Mouse (Mus musculus): ENCODE measurements at regions not wholly inside any gene's neighbourhood (a gene's known extent, or its start where the extent isn't known, plus 50 kb on each side); places are given as distances from the start of the nearest gene placed in this dataset.
"Not testable (repeated sequence)": the region's sequence is repeated elsewhere in the genome, so short reads cannot be mapped to it uniquely, and the experiment has no call there.

GRCm38 (mm10) chr19:35826074-35826473 lies 231.2 kb downstream of the Htr7 start:
- Histone ChIP-seq H3K4me1 (ENCODE audit: control insufficient read depth, insufficient read depth, low read length) (no peaks in the 10 kb centered on the region), H3K9me3 (ENCODE audit: control insufficient read depth, low read length) (no peaks in the 10 kb centered on the region), H3K27me3 (ENCODE audit: control insufficient read depth, insufficient read depth, low read length) (no peaks in the 10 kb centered on the region), H3K27ac (ENCODE audit: low read depth, low read length) (no peak overlapping the region), H3K9ac (ENCODE audit: low read depth, low read length) (no peak overlapping the region), H3K4me2 (replicated peaks; ENCODE audit: low read depth, low read length) (no peak overlapping the region), H3K4me3 (ENCODE audit: low read length) (no peak overlapping the region), H3K36me3 (ENCODE audit: control insufficient read depth, insufficient read depth, low read length) (no peaks in the 10 kb centered on the region)
- 73% methylated on average over 2 of the region's 2 CpGs for WGBS
- ATAC-seq (ENCODE audit: low FRiP score, low TSS enrichment): no peak

- 87% methylated on average over 1 of the region's 1 CpGs for WGBS
- H3K4me2 ChIP-seq (replicated peaks; ENCODE audit: low read depth, low read length): no peak overlapping the region
- H3K27me3 ChIP-seq (ENCODE audit: control insufficient read depth, insufficient read depth, low read length): no peaks in the 10 kb centered on the region
- no peaks in the 10 kb centered on the region for H3K9me3 ChIP-seq (ENCODE audit: control insufficient read depth, low read length)
- no peak overlapping the region for H3K27ac ChIP-seq (ENCODE audit: low read depth, low read length)
- ATAC-seq (ENCODE audit: low FRiP score, low TSS enrichment): no peak
- H3K4me1 ChIP-seq (ENCODE audit: control insufficient read depth, insufficient read depth, low read length): no peaks in the 10 kb centered on the region
- no peak overlapping the region for H3K4me3 ChIP-seq (ENCODE audit: low read length)
- H3K36me3 ChIP-seq (ENCODE audit: control insufficient read depth, insufficient read depth, low read length): no peaks in the 10 kb centered on the region
- no peak overlapping the region for H3K9ac ChIP-seq (ENCODE audit: low read depth, low read length)
Measured at GRCm38 (mm10) chr19:35819626-35820025, 237.7 kb downstream of the Htr7 start.

DNA sequence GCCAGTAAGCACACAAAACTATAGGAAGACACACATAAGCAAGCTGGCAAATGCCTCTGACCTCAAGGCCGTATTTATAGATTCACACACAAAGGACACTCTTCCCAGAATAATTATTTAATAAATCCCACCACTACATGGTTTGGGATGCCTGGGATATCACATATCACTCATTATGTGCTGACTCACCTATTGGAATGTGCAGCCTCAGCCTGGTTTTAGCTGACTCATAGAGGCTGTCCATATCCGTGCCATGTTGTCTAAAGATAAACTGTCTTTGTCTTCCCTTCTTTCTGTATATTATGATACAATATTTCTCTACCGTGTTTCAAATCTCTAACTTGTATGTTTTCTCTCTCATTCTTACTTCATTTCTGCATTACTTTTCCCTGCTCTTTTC lies 262.6 kb downstream of the Htr7 start:
- Histone ChIP-seq H3K9ac (ENCODE audit: low read depth, low read length) (no peak overlapping the region), H3K27me3 (ENCODE audit: control insufficient read depth, insufficient read depth, low read length) (no peaks in the 10 kb centered on the region), H3K27ac (ENCODE audit: low read depth, low read length) (no peak overlapping the region), H3K4me2 (replicated peaks; ENCODE audit: low read depth, low read length) (no peak overlapping the region), H3K9me3 (ENCODE audit: control insufficient read depth, low read length) (no peaks in the 10 kb centered on the region), H3K4me1 (ENCODE audit: control insufficient read depth, insufficient read depth, low read length) (no peaks in the 10 kb centered on the region), H3K36me3 (ENCODE audit: control insufficient read depth, insufficient read depth, low read length) (no peaks in the 10 kb centered on the region), H3K4me3 (ENCODE audit: low read length) (no peak overlapping the region)
- no peak for ATAC-seq (ENCODE audit: low FRiP score, low TSS enrichment)
- WGBS: 83% methylated on average over 3 of the region's 3 CpGs

DNA sequence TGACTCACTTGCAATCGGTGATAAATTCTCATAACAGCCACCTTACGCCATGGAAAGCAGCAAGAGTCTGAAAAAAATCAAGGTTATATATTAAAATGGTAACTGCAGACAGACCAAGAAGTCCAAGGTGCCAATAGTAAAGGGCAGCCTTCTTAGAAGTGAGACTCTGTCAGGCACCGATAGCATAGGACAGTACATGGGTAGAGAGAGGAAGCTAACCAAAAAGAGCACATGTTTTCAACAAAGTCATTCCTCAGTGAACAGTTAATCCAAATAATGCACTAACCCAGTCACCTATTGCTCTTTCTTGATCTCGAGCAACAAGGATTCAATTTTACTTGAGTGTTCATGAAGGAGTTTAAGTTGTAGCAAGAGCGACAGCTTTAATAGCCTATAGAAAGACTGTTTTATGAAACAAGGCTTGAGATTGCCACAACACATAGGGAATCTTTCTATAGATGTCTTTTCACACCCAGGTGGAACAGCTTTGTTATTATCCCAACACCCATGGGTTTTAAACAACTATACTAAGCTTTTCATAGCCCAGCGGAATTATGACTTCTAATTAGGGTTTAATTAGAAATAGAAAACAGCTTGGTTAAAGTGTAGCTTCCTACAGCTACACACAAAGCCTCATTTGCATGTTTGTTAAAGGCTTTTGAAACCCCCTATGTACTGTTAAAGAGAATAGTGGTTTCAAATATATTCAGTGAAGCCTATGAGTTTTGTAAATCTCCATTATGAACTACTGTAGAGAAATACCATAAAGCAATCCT lies 269.9 kb downstream of the Htr7 start:
- WGBS: 93% methylated on average over 6 of the region's 6 CpGs
- Histone ChIP-seq H3K9me3 (ENCODE audit: control insufficient read depth, low read length) (no peaks in the 10 kb centered on the region), H3K4me2 (replicated peaks; ENCODE audit: low read depth, low read length) (no peak overlapping the region), H3K4me1 (ENCODE audit: control insufficient read depth, insufficient read depth, low read length) (no peaks in the 10 kb centered on the region), H3K36me3 (ENCODE audit: control insufficient read depth, insufficient read depth, low read length) (no peaks in the 10 kb centered on the region), H3K4me3 (ENCODE audit: low read length) (no peak overlapping the region), H3K27ac (ENCODE audit: low read depth, low read length) (no peak overlapping the region), H3K9ac (ENCODE audit: low read depth, low read length) (no peak overlapping the region), H3K27me3 (ENCODE audit: control insufficient read depth, insufficient read depth, low read length) (no peaks in the 10 kb centered on the region)
- no peak for ATAC-seq (ENCODE audit: low FRiP score, low TSS enrichment)

DNA sequence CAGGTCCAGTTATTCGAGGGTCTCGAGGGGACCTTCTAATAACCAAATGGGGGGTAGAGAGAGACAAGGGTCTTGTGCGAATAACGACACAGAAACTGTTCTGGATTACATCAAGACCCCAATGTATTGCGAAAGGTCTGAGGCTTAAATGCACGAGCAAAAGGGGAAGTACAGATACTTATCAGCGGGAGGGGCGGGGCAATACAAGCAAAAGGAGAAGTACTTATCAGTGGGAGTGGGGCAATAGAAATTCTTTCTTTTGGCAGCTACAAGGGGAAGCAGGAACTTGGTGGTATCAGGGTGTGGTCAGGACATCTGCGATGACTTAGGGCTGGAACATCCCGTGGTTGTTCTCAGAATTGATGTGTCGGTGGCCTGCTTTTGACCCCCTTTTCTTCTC lies 295.6 kb downstream of the Htr7 start:
- 84% methylated on average over 11 of the region's 11 CpGs for WGBS

GRCm38 (mm10) chr19:35759701-35760100 lies 297.6 kb downstream of the Htr7 start:
- H3K27me3 ChIP-seq (ENCODE audit: control insufficient read depth, insufficient read depth, low read length): no peaks in the 10 kb centered on the region
- H3K27ac ChIP-seq (ENCODE audit: low read depth, low read length): no peak overlapping the region
- no peak overlapping the region for H3K4me3 ChIP-seq (ENCODE audit: low read length)
- H3K9me3 ChIP-seq (ENCODE audit: control insufficient read depth, low read length): no peaks in the 10 kb centered on the region
- ATAC-seq (ENCODE audit: low FRiP score, low TSS enrichment): no peak
- 80% methylated on average over 3 of the region's 3 CpGs for WGBS
- H3K4me2 ChIP-seq (replicated peaks; ENCODE audit: low read depth, low read length): no peak overlapping the region
- H3K9ac ChIP-seq (ENCODE audit: low read depth, low read length): no peak overlapping the region
- no peaks in the 10 kb centered on the region for H3K4me1 ChIP-seq (ENCODE audit: control insufficient read depth, insufficient read depth, low read length)
- no peaks in the 10 kb centered on the region for H3K36me3 ChIP-seq (ENCODE audit: control insufficient read depth, insufficient read depth, low read length)

More for the DNA sequence above, 295.6 kb downstream of the Htr7 start:
- not testable (repeated sequence) for ATAC-seq (ENCODE audit: low FRiP score, low TSS enrichment); H3K27ac ChIP-seq (ENCODE audit: low read depth, low read length); H3K27me3 ChIP-seq (ENCODE audit: control insufficient read depth, insufficient read depth, low read length); H3K9me3 ChIP-seq (ENCODE audit: control insufficient read depth, low read length); H3K36me3 ChIP-seq (ENCODE audit: control insufficient read depth, insufficient read depth, low read length); H3K9ac ChIP-seq (ENCODE audit: low read depth, low read length); H3K4me3 ChIP-seq (ENCODE audit: low read length); H3K4me2 ChIP-seq (replicated peaks; ENCODE audit: low read depth, low read length); H3K4me1 ChIP-seq (ENCODE audit: control insufficient read depth, insufficient read depth, low read length)

GRCm38 (mm10) chr19:35755494-35755893 lies 301.8 kb downstream of the Htr7 start:
- 83% methylated on average over 1 of the region's 1 CpGs for WGBS
- no peak for ATAC-seq (ENCODE audit: low FRiP score, low TSS enrichment)
- no peaks in the 10 kb centered on the region for H3K27me3 ChIP-seq (ENCODE audit: control insufficient read depth, insufficient read depth, low read length)
- no peaks in the 10 kb centered on the region for H3K36me3 ChIP-seq (ENCODE audit: control insufficient read depth, insufficient read depth, low read length)
- no peak overlapping the region for H3K27ac ChIP-seq (ENCODE audit: low read depth, low read length)
- no peak overlapping the region for H3K4me2 ChIP-seq (replicated peaks; ENCODE audit: low read depth, low read length)
- no peak overlapping the region for H3K4me3 ChIP-seq (ENCODE audit: low read length)
- no peaks in the 10 kb centered on the region for H3K9me3 ChIP-seq (ENCODE audit: control insufficient read depth, low read length)
- H3K4me1 ChIP-seq (ENCODE audit: control insufficient read depth, insufficient read depth, low read length): no peaks in the 10 kb centered on the region
- no peak overlapping the region for H3K9ac ChIP-seq (ENCODE audit: low read depth, low read length)

GRCm38 (mm10) chr19:35735754-35736153 lies 321.6 kb downstream of the Htr7 start:
- no peak overlapping the region for H3K4me3 ChIP-seq (ENCODE audit: low read length)
- no peaks in the 10 kb centered on the region for H3K36me3 ChIP-seq (ENCODE audit: control insufficient read depth, insufficient read depth, low read length)
- no peak overlapping the region for H3K9ac ChIP-seq (ENCODE audit: low read depth, low read length)
- WGBS: 80% methylated on average over 4 of the region's 4 CpGs
- H3K27ac ChIP-seq (ENCODE audit: low read depth, low read length): no peak overlapping the region
- H3K9me3 ChIP-seq (ENCODE audit: control insufficient read depth, low read length): no peaks in the 10 kb centered on the region
- no peak for ATAC-seq (ENCODE audit: low FRiP score, low TSS enrichment)
- no peak overlapping the region for H3K4me2 ChIP-seq (replicated peaks; ENCODE audit: low read depth, low read length)
- H3K27me3 ChIP-seq (ENCODE audit: control insufficient read depth, insufficient read depth, low read length): no peaks in the 10 kb centered on the region
- H3K4me1 ChIP-seq (ENCODE audit: control insufficient read depth, insufficient read depth, low read length): no peaks in the 10 kb centered on the region

DNA sequence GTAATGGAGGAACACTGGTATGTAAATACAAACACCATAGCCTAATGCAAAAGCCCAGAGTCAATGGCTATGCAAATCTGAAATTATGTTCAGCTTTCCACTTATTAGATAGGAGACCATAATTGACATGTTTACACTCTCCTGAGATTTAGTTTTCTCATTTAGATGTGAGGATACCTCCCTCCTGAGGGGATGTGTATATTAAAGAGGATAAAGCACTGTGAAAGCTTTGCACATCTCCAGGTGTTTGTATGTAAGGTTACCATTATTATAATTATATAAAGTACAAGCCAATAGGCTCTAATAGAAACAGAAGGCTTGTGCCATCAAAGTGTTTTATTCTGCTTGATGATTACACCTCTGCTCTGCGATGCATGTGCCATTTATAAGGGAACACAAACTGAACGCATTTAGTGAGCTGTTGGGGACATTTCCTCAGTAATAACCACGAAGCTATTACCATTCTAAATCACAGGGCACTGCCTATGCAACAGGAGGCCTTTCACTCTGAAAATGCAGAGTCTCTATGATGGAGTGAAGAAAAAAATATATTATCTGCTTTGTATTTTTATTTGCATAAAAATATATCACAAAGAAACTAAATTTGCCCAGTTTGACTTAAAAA lies 328.8 kb downstream of the Htr7 start:
- 79% methylated on average over 3 of the region's 3 CpGs for WGBS
- ATAC-seq (ENCODE audit: low FRiP score, low TSS enrichment): no peak

More for the DNA sequence above, 328.8 kb downstream of the Htr7 start:
- no peaks in the 10 kb centered on the region for H3K27me3 ChIP-seq (ENCODE audit: control insufficient read depth, insufficient read depth, low read length)
- no peak overlapping the region for H3K9ac ChIP-seq (ENCODE audit: low read depth, low read length)
- H3K4me1 ChIP-seq (ENCODE audit: control insufficient read depth, insufficient read depth, low read length): no peaks in the 10 kb centered on the region
- no peak overlapping the region for H3K4me3 ChIP-seq (ENCODE audit: low read length)
- no peaks in the 10 kb centered on the region for H3K9me3 ChIP-seq (ENCODE audit: control insufficient read depth, low read length)
- no peak overlapping the region for H3K4me2 ChIP-seq (replicated peaks; ENCODE audit: low read depth, low read length)
- no peak overlapping the region for H3K27ac ChIP-seq (ENCODE audit: low read depth, low read length)
- H3K36me3 ChIP-seq (ENCODE audit: control insufficient read depth, insufficient read depth, low read length): no peaks in the 10 kb centered on the region
